Mouse (Mus musculus) lung, postnatal 0 days (tissue): Measurements from ENCODE around the gene Tmem56.

Source experiments
- CTCF ChIP-seq: IDR thresholded peaks from 2 replicates; pipeline ENCODE4 v1.5.1; 2016; ENCODE audit warnings: antibody characterized with exemption, mild to moderate bottlenecking
- EP300 ChIP-seq: IDR thresholded peaks from 2 replicates; pipeline ENCODE4 v1.6.1; 2016; ENCODE audit warnings: antibody characterized with exemption, mild to moderate bottlenecking, control low read depth

GRCm38 (mm10) chr3:121279679-121280078, 3.2 kb downstream of the Tmem56 start:
- TF ChIP-seq CTCF (no peak), EP300 (no peak)
